Mouse (Mus musculus) liver, embryonic 14.5 days (tissue): ENCODE measurements at regions not wholly inside any gene's neighbourhood (a gene's known extent, or its start where the extent isn't known, plus 50 kb on each side); places are given as distances from the start of the nearest gene placed in this dataset.
"Not testable (repeated sequence)": the region's sequence is repeated elsewhere in the genome, so short reads cannot be mapped to it uniquely, and the experiment has no call there.

Experiments used
- ATAC-seq: fragments of 200-750 bp; cut with Nextera tagmentation; 2 replicates; pipeline ENCODE4 v1.8.0; 2017; ENCODE audit warnings: moderate number of reproducible peaks, mild to moderate bottlenecking, moderate library complexity; ENCODE audit not compliant: insufficient read depth
- DNase-seq, 3 experiments: peaks; one replicate each; pipeline ENCODE4 v3.0.0-alpha.2; 2012 to 2013; ENCODE audit warnings: low read depth in 3 of 3, low spot score in 3 of 3
- H3K27ac ChIP-seq: fragments of 300-500 bp; sonication (generic); 2 replicates; pipeline ENCODE4 v1.5.1; 2014; ENCODE audit warnings: moderate library complexity, mild to moderate bottlenecking, control low read depth, inconsistent platforms
- H3K27me3 ChIP-seq: fragments of 300-500 bp; sonication (generic); 2 replicates; pipeline ENCODE4 v1.6.1; 2014; ENCODE audit warnings: mild to moderate bottlenecking, low read length, moderate library complexity; ENCODE audit not compliant: control insufficient read depth, insufficient read depth
- H3K36me3 ChIP-seq: fragments of 300-500 bp; sonication (generic); replicated peaks from 2 replicates; pipeline ENCODE4 v1.6.1; 2014; ENCODE audit warnings: low read depth; ENCODE audit not compliant: control insufficient read depth, insufficient read depth
- H3K4me1 ChIP-seq, 2 experiments: fragments of 200-500 bp in 1 of 2; fragments of 300-500 bp in 1 of 2; sonication (generic) in 1 of 2; replicated peaks; 2 replicates each; pipeline ENCODE4 v1.6.1; 2012 to 2014; ENCODE audit warnings: antibody characterized with exemption in 1 of 2, inconsistent platforms in 1 of 2, low read length in 1 of 2; ENCODE audit not compliant: control insufficient read depth in 2 of 2, insufficient read depth in 2 of 2
- H3K4me2 ChIP-seq: fragments of 300-500 bp; sonication (generic); 2 replicates; pipeline ENCODE4 v1.6.1; 2014; ENCODE audit warnings: low read depth, mild to moderate bottlenecking, control low read depth, moderate library complexity
- H3K4me3 ChIP-seq, 2 experiments: fragments of 200-500 bp in 1 of 2; fragments of 300-500 bp in 1 of 2; sonication (generic) in 1 of 2; 2 replicates each; pipeline ENCODE4 v1.5.1; 2012 to 2014; ENCODE audit warnings: low read depth in 2 of 2, low read length in 2 of 2, mild to moderate bottlenecking in 2 of 2, control low read depth in 1 of 2, inconsistent platforms in 1 of 2, moderate library complexity in 1 of 2; ENCODE audit not compliant: insufficient read depth in 1 of 2
- H3K9ac ChIP-seq: fragments of 300-500 bp; sonication (generic); replicated peaks from 2 replicates; pipeline ENCODE4 v1.6.1; 2014; ENCODE audit warnings: mild to moderate bottlenecking, control low read depth, moderate library complexity
- H3K9me3 ChIP-seq: fragments of 300-500 bp; sonication (generic); 2 replicates; pipeline ENCODE4 v1.6.1; 2016; ENCODE audit warnings: low read length, mixed read lengths; ENCODE audit not compliant: control insufficient read depth
- CTCF ChIP-seq: IDR thresholded peaks from 2 replicates; pipeline ENCODE4 v1.5.1; 2016; ENCODE audit warnings: antibody characterized with exemption, low read depth, control low read depth
- EP300 ChIP-seq: IDR thresholded peaks from 2 replicates; pipeline ENCODE4 v1.6.1; 2016; ENCODE audit warnings: antibody characterized with exemption, low read depth
- WGBS: fragments of 180-500 bp; shearing (Covaris S2); extraction: QIAGEN DNeasy Blood & Tissue Kit; methylation state at CpG from one replicate; pipeline ENCODE4 v1.1.7; 2014; ENCODE audit not compliant: insufficient replicate concordance; 5-methylcytosine and 5-hydroxymethylcytosine counted together

GRCm38 (mm10) chr7:63995255-63995980 is 56.7 kb upstream of the Klf13 start:
- TF ChIP-seq EP300 = no peak; the same call in 1 of the 2 replicates
- peak; percentile 50 for TF ChIP-seq CTCF
- H3K27ac ChIP-seq = peak overlapping the region; percentile 89
- 63% methylated on average over 3 of the region's 3 CpGs for WGBS
- peaks cover 87 to 88% of the 10 kb centered on the region in 2 experiments for H3K4me1 ChIP-seq
- H3K36me3 ChIP-seq = no peaks in the 10 kb centered on the region
- DNase-seq (peak in 1 of 3 experiments; percentile 48), ATAC-seq (peak; percentile 16; the same call in 1 of the 2 replicates)
- H3K4me2 ChIP-seq = peak overlapping the region; percentile 11; the same call in 1 of the 2 replicates
- H3K9me3 ChIP-seq = no peaks in the 10 kb centered on the region
- peak overlapping the region; percentile 25; the same call in 1 of the 2 replicates for H3K9ac ChIP-seq
- no peak overlapping the region for H3K4me3 ChIP-seq
- H3K27me3 ChIP-seq = no peaks in the 10 kb centered on the region

- H3K4me1 ChIP-seq = peaks cover 87 to 88% of the 10 kb centered on the region in 2 experiments
- TF ChIP-seq CTCF = peak; percentile 12; the same call in 1 of the 2 replicates
- TF ChIP-seq EP300 = peak; percentile 58; the same call in 1 of the 2 replicates
- H3K9ac ChIP-seq = not testable (repeated sequence)
These were observed 56.1 kb upstream of the Klf13 start for GRCm38 (mm10) chr7:63994769-63995168.

GRCm38 (mm10) chr7:63992155-63992554 is 53.4 kb upstream of the Klf13 start:
- no peak for TF ChIP-seq EP300
- Histone ChIP-seq H3K9ac (no peak overlapping the region), H3K4me1 (peaks cover 81 to 85% of the 10 kb centered on the region in 2 experiments), H3K4me3 (no peak overlapping the region), H3K4me2 (no peak overlapping the region), H3K36me3 (no peaks in the 10 kb centered on the region), H3K9me3 (no peaks in the 10 kb centered on the region), H3K27ac (no peak overlapping the region), H3K27me3 (no peaks in the 10 kb centered on the region)
- 89% methylated on average over 13 of the region's 13 CpGs for WGBS
- DNase-seq (no peak), ATAC-seq (no peak)

More at GRCm38 (mm10) chr7:63994769-63995168, 56.1 kb upstream of the Klf13 start:
- not testable (repeated sequence) for H3K4me2 ChIP-seq, DNase-seq, H3K27me3 ChIP-seq, H3K9me3 ChIP-seq, H3K4me3 ChIP-seq, H3K36me3 ChIP-seq, ATAC-seq
- WGBS = 44% methylated on average over 3 of the region's 3 CpGs
- peak overlapping the region; percentile 89 for H3K27ac ChIP-seq

- Histone ChIP-seq H3K4me2 (peak overlapping the region; percentile 30), H3K9ac (peak overlapping the region; percentile 43), H3K27ac (peak overlapping the region; percentile 60), H3K27me3 (no peaks in the 10 kb centered on the region), H3K9me3 (no peaks in the 10 kb centered on the region), H3K4me1 (peaks cover 78 to 83% of the 10 kb centered on the region in 2 experiments), H3K36me3 (no peaks in the 10 kb centered on the region), H3K4me3 (no peak overlapping the region)
- DNase-seq (no peak), ATAC-seq (peak; percentile 78)
- TF ChIP-seq EP300 = peak; percentile 84
- TF ChIP-seq CTCF = no peak
- WGBS = 62% methylated on average over 12 of the region's 12 CpGs
These were observed 52.6 kb upstream of the Klf13 start for GRCm38 (mm10) chr7:63991085-63992010.
